Mouse (Mus musculus): ENCODE measurements at regions not wholly inside any gene's neighbourhood (a gene's known extent, or its start where the extent isn't known, plus 50 kb on each side); places are given as distances from the start of the nearest gene placed in this dataset.
"Not testable (repeated sequence)": the region's sequence is repeated elsewhere in the genome, so short reads cannot be mapped to it uniquely, and the experiment has no call there.

- not testable (repeated sequence) for ATAC-seq; H3K9ac ChIP-seq (replicated peaks; ENCODE audit: low read depth); H3K9me3 ChIP-seq (ENCODE audit: low read length); H3K4me2 ChIP-seq (replicated peaks; ENCODE audit: low read depth, low read length); H3K36me3 ChIP-seq (ENCODE audit: insufficient read depth, low read length); H3K27me3 ChIP-seq (replicated peaks; ENCODE audit: insufficient read depth, low read length); H3K4me1 ChIP-seq (ENCODE audit: insufficient read depth, low read depth, low read length); H3K4me3 ChIP-seq (ENCODE audit: low read depth, low read length); H3K27ac ChIP-seq (ENCODE audit: low read length); DNase-seq (ENCODE audit: low spot score)
- WGBS, result 28% methylated on average over 2 of the region's 4 CpGs
Observed at GRCm38 (mm10) chr14:53726914-53727313, 527.0 kb downstream of the Dad1 start.

DNA sequence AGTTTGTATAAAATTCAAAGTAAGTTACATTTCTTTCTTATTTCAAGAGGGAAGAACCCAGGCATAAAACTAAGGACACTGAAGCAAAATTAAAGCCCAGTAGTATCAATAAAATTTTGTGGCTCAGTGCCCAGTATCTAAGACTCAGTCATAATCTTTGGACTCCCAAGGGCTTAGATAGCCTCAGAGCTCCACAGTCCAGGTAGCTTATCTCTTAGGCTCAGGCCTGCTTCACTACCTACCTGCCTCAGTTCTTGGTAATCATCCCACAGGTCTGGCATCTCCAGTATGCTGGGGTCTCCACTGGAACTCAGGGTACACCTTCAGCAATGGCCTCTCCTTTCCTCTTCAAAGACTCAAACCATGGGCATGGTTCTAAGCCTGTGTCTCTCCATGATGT, 530.3 kb downstream of the Dad1 start:
- not testable (repeated sequence) for H3K27ac ChIP-seq (ENCODE audit: low read length); H3K4me3 ChIP-seq (ENCODE audit: low read depth, low read length); DNase-seq (ENCODE audit: low spot score); H3K9ac ChIP-seq (replicated peaks; ENCODE audit: low read depth); H3K27me3 ChIP-seq (replicated peaks; ENCODE audit: insufficient read depth, low read length); H3K4me2 ChIP-seq (replicated peaks; ENCODE audit: low read depth, low read length); H3K36me3 ChIP-seq (ENCODE audit: insufficient read depth, low read length); ATAC-seq; H3K9me3 ChIP-seq (ENCODE audit: low read length); H3K4me1 ChIP-seq (ENCODE audit: insufficient read depth, low read depth, low read length)

GRCm38 (mm10) chr14:53721901-53722300, 532.0 kb downstream of the Dad1 start:
- H3K9ac ChIP-seq (replicated peaks; ENCODE audit: low read depth); H3K9me3 ChIP-seq (ENCODE audit: low read length); H3K27me3 ChIP-seq (replicated peaks; ENCODE audit: insufficient read depth, low read length); H3K27ac ChIP-seq (ENCODE audit: low read length); H3K4me1 ChIP-seq (ENCODE audit: insufficient read depth, low read depth, low read length); H3K4me3 ChIP-seq (ENCODE audit: low read depth, low read length); H3K36me3 ChIP-seq (ENCODE audit: insufficient read depth, low read length); DNase-seq (ENCODE audit: low spot score); H3K4me2 ChIP-seq (replicated peaks; ENCODE audit: low read depth, low read length); ATAC-seq: not testable (repeated sequence)
- WGBS, result 27% methylated on average over 1 of the region's 2 CpGs

- H3K4me2 ChIP-seq (replicated peaks; ENCODE audit: low read depth, low read length); H3K27ac ChIP-seq (ENCODE audit: low read length); H3K9ac ChIP-seq (replicated peaks; ENCODE audit: low read depth); H3K4me1 ChIP-seq (ENCODE audit: insufficient read depth, low read depth, low read length); H3K27me3 ChIP-seq (replicated peaks; ENCODE audit: insufficient read depth, low read length); H3K36me3 ChIP-seq (ENCODE audit: insufficient read depth, low read length); H3K9me3 ChIP-seq (ENCODE audit: low read length); ATAC-seq; H3K4me3 ChIP-seq (ENCODE audit: low read depth, low read length): not testable (repeated sequence)
- TF ChIP-seq CTCF (IDR thresholded peaks at IDR 0.05), result peak; percentile 51
- DNase-seq (ENCODE audit: low spot score), result peak; percentile 48
- 2% methylated on average over 3 of the region's 3 CpGs for whole genome bisulfite sequencing
Observed at GRCm38 (mm10) chr14:53709627-53710026, 544.3 kb downstream of the Dad1 start.

DNA sequence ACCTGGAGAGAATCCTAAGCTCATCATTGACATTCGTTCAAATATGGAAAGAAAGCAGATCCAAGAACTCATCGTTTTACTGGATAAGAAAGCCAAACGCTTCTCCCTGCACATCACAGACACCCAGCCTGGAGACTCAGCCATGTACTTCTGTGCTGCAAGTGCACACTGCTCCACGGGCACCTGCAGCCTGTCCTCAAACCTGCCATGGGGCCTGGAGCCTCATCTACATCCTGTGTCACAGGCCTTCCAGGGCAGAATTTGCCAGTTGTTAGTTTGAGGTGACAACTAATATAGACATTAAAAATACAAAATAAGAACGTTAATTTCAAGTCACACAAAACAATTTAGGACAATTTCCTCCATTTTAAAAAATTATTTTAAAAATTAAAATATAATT, 549.6 kb downstream of the Dad1 start:
- H3K9ac ChIP-seq (replicated peaks; ENCODE audit: low read depth); H3K4me1 ChIP-seq (ENCODE audit: insufficient read depth, low read depth, low read length); H3K4me3 ChIP-seq (ENCODE audit: low read depth, low read length); H3K27ac ChIP-seq (ENCODE audit: low read length); H3K9me3 ChIP-seq (ENCODE audit: low read length); H3K27me3 ChIP-seq (replicated peaks; ENCODE audit: insufficient read depth, low read length); ATAC-seq; DNase-seq (ENCODE audit: low spot score); H3K36me3 ChIP-seq (ENCODE audit: insufficient read depth, low read length); H3K4me2 ChIP-seq (replicated peaks; ENCODE audit: low read depth, low read length): not testable (repeated sequence)
- 69% methylated on average over 5 of the region's 5 CpGs for WGBS

DNA sequence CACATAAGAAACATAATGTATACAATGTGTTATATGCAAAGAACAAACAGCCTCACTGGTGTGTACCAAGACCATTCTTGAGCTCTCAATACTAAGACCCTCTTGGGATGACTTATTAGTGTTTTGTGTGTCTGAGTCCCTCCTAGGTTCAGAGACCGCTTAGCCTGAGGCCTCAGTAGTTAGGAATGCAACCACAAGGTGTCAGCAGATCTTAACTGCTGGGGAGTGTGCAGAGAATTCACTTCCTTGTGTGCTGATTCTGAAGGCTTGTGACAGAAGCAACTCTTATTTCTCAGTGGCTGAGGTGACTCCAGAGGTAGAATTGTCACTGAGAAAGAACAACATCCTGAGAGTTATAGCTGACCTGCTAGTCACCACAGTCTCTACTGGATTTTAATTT, 550.3 kb downstream of the Dad1 start:
- H3K4me2 ChIP-seq (replicated peaks; ENCODE audit: low read depth, low read length); H3K27me3 ChIP-seq (replicated peaks; ENCODE audit: insufficient read depth, low read length); DNase-seq (ENCODE audit: low spot score); H3K4me3 ChIP-seq (ENCODE audit: low read depth, low read length); H3K36me3 ChIP-seq (ENCODE audit: insufficient read depth, low read length); H3K4me1 ChIP-seq (ENCODE audit: insufficient read depth, low read depth, low read length); ATAC-seq; H3K9me3 ChIP-seq (ENCODE audit: low read length); H3K9ac ChIP-seq (replicated peaks; ENCODE audit: low read depth); H3K27ac ChIP-seq (ENCODE audit: low read length): not testable (repeated sequence)
- 15% methylated on average over 1 of the region's 1 CpGs for WGBS
- TF ChIP-seq CTCF (IDR thresholded peaks at IDR 0.05), result 0 out of 2 replicates have a peak, but pooled peaks have one; percentile 23

- H3K4me2 ChIP-seq (replicated peaks; ENCODE audit: low read depth, low read length); H3K4me3 ChIP-seq (ENCODE audit: low read depth, low read length); DNase-seq (ENCODE audit: low spot score); H3K9me3 ChIP-seq (ENCODE audit: low read length); ATAC-seq; H3K36me3 ChIP-seq (ENCODE audit: insufficient read depth, low read length); H3K27me3 ChIP-seq (replicated peaks; ENCODE audit: insufficient read depth, low read length); H3K27ac ChIP-seq (ENCODE audit: low read length); H3K4me1 ChIP-seq (ENCODE audit: insufficient read depth, low read depth, low read length); H3K9ac ChIP-seq (replicated peaks; ENCODE audit: low read depth): not testable (repeated sequence)
- WGBS, result 50% methylated on average over 4 of the region's 4 CpGs
Observed at GRCm38 (mm10) chr14:53684100-53684499, 569.8 kb downstream of the Dad1 start.

DNA sequence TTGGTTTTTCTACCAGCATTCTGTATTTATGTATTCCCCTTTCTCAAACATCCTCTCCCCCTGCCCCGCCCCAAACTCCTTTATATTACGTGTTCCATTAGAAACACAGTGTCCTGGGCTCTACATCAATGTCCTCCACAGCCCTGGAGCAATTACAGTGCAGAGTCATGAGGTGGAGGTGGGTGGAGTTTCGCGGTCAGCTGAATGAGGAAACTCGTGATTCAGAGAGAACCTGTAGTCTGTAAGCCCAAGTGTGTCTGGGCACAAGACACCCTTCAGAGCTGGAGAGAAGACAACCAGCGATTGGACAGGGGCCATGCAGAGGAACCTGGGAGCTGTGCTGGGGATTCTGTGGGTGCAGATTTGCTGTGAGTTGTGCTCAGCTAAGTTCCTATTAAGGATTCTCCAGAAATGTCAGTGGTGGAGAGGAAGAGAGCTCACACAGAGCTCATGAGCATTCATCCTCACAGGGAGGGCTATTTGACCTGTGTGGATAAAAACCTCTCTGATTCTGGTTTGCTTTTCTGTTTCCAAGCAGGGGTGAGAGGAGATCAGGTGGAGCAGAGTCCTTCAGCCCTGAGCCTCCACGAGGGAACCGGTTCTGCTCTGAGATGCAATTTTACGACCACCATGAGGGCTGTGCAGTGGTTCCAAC, 570.4 kb downstream of the Dad1 start:
- H3K27me3 ChIP-seq (replicated peaks; ENCODE audit: insufficient read depth, low read length); H3K4me3 ChIP-seq (ENCODE audit: low read depth, low read length); H3K4me1 ChIP-seq (ENCODE audit: insufficient read depth, low read depth, low read length); H3K27ac ChIP-seq (ENCODE audit: low read length); DNase-seq (ENCODE audit: low spot score); H3K36me3 ChIP-seq (ENCODE audit: insufficient read depth, low read length); H3K9ac ChIP-seq (replicated peaks; ENCODE audit: low read depth); ATAC-seq; H3K9me3 ChIP-seq (ENCODE audit: low read length); H3K4me2 ChIP-seq (replicated peaks; ENCODE audit: low read depth, low read length): not testable (repeated sequence)
- 68% methylated on average over 9 of the region's 9 CpGs for WGBS

DNA sequence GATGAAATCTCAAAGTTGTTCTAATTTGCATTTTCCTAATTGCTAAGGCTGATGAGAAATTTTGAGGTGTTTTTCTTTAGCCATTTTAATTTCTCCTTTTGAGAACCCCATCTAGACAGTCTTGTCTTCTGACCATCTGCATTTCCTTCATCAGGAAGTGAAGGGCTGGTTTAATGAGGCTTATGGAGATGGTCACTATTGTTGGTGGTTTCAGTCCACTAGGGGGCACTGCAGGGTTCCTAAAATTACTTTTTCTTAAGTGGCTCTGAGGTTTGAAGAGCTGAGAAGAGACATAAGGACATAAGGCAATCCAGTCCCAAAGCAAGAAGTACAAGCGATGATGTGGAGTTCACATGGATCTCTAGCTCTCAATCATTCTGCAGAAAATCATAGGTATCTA, 571.2 kb downstream of the Dad1 start:
- DNase-seq (ENCODE audit: low spot score); ATAC-seq; H3K9ac ChIP-seq (replicated peaks; ENCODE audit: low read depth); H3K36me3 ChIP-seq (ENCODE audit: insufficient read depth, low read length); H3K4me2 ChIP-seq (replicated peaks; ENCODE audit: low read depth, low read length); H3K27ac ChIP-seq (ENCODE audit: low read length); H3K4me3 ChIP-seq (ENCODE audit: low read depth, low read length); H3K9me3 ChIP-seq (ENCODE audit: low read length); H3K4me1 ChIP-seq (ENCODE audit: insufficient read depth, low read depth, low read length); H3K27me3 ChIP-seq (replicated peaks; ENCODE audit: insufficient read depth, low read length): not testable (repeated sequence)
- 86% methylated on average over 1 of the region's 1 CpGs for WGBS

DNA sequence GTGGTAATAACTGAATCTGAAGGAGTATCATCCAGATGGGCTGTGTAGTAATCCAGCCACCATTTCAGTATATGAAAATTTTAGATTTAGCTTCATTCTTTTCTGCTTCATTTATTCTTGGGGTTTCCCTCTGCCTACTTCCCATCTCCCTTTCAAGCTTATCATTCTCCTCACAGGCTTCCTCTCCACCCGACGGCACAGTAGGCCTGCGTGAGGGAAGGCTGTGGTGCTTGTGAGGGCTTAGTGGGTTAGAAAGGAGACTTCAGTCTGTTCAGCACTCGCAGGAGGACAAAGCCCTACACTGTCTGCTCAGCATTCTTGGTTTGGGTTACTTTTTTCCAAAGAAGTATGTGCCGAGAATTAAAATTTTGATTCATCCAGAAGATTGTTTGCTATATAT, 572.6 kb downstream of the Dad1 start:
- not testable (repeated sequence) for H3K4me2 ChIP-seq (replicated peaks; ENCODE audit: low read depth, low read length); DNase-seq (ENCODE audit: low spot score); H3K36me3 ChIP-seq (ENCODE audit: insufficient read depth, low read length); H3K4me3 ChIP-seq (ENCODE audit: low read depth, low read length); H3K27me3 ChIP-seq (replicated peaks; ENCODE audit: insufficient read depth, low read length); H3K4me1 ChIP-seq (ENCODE audit: insufficient read depth, low read depth, low read length); H3K9ac ChIP-seq (replicated peaks; ENCODE audit: low read depth); ATAC-seq; H3K27ac ChIP-seq (ENCODE audit: low read length); H3K9me3 ChIP-seq (ENCODE audit: low read length)
- 62% methylated on average over 5 of the region's 5 CpGs for WGBS

Measured in lung, postnatal 0 days (tissue).